Mouse (Mus musculus): ENCODE data around the gene Gm813. TPM values are rescaled to one million over a fixed set of nuclear protein-coding genes. Genes with fewer than 3 reads are reported as not detected.
A peak's percentile ranks its signal among the peaks of the same experiment; 100 is the strongest.
"Not testable (repeated sequence)": the region's sequence is repeated elsewhere in the genome, so short reads cannot be mapped to it uniquely, and the experiment has no call there.

Gm813 gene
- polyA plus RNA-seq (2015; fragmentation: Nextera tagmentation; extraction: Ambion mirVana), result not detected in 2 replicates

GRCm38 (mm10) chr16:58616878-58617277 is at the start of gene Gm813:
Gene Gm813, minus strand, starts transcription at chr16:58616978.
- Histone ChIP-seq H3K9me3 (ENCODE audit: low read length) (no peaks in the 10 kb centered on the region), H3K27ac (ENCODE audit: low read length) (no peak within 1 kb of the TSS), H3K9ac (replicated peaks; ENCODE audit: low read depth) (no peak within 1 kb of the TSS), H3K27me3 (replicated peaks; ENCODE audit: insufficient read depth, low read length) (no peaks in the 10 kb centered on the region), H3K4me1 (ENCODE audit: insufficient read depth, low read depth, low read length) (no peaks in the 10 kb centered on the region), H3K36me3 (ENCODE audit: insufficient read depth, low read length) (no peaks in the 10 kb centered on the region), H3K4me3 (ENCODE audit: low read depth, low read length) (no peak within 1 kb of the TSS), H3K4me2 (replicated peaks; ENCODE audit: low read depth, low read length) (no peak within 1 kb of the TSS)
- WGBS, result 81% methylated on average over 6 of the region's 6 CpGs
- ATAC-seq (no peak), DNase-seq (ENCODE audit: low spot score) (no peak)
- TF ChIP-seq CTCF (IDR thresholded peaks at IDR 0.05) (no peak), EP300 (IDR thresholded peaks at IDR 0.05) (no peak)

DNA sequence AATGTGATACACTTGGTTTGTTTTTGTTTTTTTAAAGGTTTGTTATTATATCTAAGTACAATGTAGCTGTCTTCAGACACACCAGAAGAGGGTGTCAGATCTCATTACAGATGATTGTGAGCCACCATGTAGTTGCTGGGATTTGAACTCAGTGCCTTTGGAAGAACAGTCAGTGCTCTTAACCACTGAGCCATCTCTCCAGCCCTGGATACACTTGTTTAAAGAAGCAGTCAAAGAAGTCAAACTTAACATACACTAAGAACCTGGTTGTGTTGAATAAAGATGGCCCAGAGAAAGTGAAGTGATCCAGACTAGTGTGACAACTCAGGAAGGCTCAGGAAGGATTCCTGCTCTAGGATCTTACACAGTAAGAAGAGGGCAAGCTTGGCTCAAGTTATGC is 48.4 kb upstream of the Gm813 start:
- ATAC-seq, result not testable (repeated sequence)

DNA sequence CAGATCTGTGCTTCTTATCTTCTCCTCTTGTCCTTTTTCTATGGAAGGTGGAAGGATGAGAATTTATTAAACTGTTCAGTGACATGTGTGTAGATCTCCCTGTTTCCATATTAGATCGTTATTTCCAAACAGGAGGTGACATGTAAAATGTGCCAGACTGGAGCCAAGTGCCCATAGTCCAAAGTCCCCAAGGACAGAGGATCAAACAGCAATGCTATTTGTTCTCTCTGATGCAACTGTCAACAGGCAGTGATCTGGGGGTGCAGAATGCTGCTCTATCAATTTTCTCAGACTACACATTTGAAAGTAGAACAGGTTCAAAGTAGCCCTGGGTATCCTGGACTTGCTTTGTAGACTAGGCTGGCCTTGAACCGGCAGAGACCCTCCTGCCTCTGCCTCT is 47.0 kb upstream of the Gm813 start:
- no peaks in the 10 kb centered on the region for H3K4me1 ChIP-seq (ENCODE audit: insufficient read depth, low read depth, low read length)
- no peaks in the 10 kb centered on the region for H3K9me3 ChIP-seq (ENCODE audit: low read length)
- WGBS, result 80% methylated on average over 2 of the region's 2 CpGs
- ATAC-seq (no peak), DNase-seq (ENCODE audit: low spot score) (no peak)
- TF ChIP-seq EP300 (IDR thresholded peaks at IDR 0.05), result no peak
- TF ChIP-seq CTCF (IDR thresholded peaks at IDR 0.05), result no peak
- no peaks in the 10 kb centered on the region for H3K36me3 ChIP-seq (ENCODE audit: insufficient read depth, low read length)
- no peaks in the 10 kb centered on the region for H3K27me3 ChIP-seq (replicated peaks; ENCODE audit: insufficient read depth, low read length)
- H3K4me3 ChIP-seq (ENCODE audit: low read depth, low read length), result no peak overlapping the region
- H3K9ac ChIP-seq (replicated peaks; ENCODE audit: low read depth), result no peak overlapping the region
- no peak overlapping the region for H3K4me2 ChIP-seq (replicated peaks; ENCODE audit: low read depth, low read length)
- no peak overlapping the region for H3K27ac ChIP-seq (ENCODE audit: low read length)

More for the DNA sequence above, 48.4 kb upstream of the Gm813 start:
- not testable (repeated sequence) for H3K9me3 ChIP-seq (ENCODE audit: low read length); H3K4me1 ChIP-seq (ENCODE audit: insufficient read depth, low read depth, low read length); DNase-seq (ENCODE audit: low spot score); H3K4me2 ChIP-seq (replicated peaks; ENCODE audit: low read depth, low read length); H3K27ac ChIP-seq (ENCODE audit: low read length); H3K27me3 ChIP-seq (replicated peaks; ENCODE audit: insufficient read depth, low read length); H3K9ac ChIP-seq (replicated peaks; ENCODE audit: low read depth); H3K36me3 ChIP-seq (ENCODE audit: insufficient read depth, low read length); H3K4me3 ChIP-seq (ENCODE audit: low read depth, low read length)

DNA sequence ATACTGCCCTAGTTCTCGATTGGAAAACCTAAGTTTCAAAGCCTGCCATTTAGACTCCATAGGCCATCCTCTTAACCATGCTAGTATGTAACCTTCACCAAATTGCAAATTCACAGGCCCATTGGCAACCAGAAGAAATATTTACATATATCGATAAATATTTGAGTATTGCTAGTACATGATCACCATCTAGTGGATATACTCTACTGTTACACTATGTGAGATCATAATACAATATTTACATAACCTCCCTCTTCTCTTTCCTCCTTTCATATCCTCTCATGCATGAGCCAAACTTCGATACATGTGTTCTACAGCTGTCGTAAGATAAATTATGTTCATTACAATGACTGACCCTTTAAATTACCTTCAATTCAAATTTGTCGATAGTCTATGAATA is 46.2 kb upstream of the Gm813 start:
- ATAC-seq, result no peak

GRCm38 (mm10) chr16:58662287-58662791 is 45.6 kb upstream of the Gm813 start:
- Histone ChIP-seq H3K9me3 (ENCODE audit: low read length) (no peaks in the 10 kb centered on the region), H3K27ac (ENCODE audit: low read length) (no peak overlapping the region), H3K4me3 (ENCODE audit: low read depth, low read length) (no peak overlapping the region), H3K4me1 (ENCODE audit: insufficient read depth, low read depth, low read length) (no peaks in the 10 kb centered on the region), H3K27me3 (replicated peaks; ENCODE audit: insufficient read depth, low read length) (no peaks in the 10 kb centered on the region), H3K36me3 (ENCODE audit: insufficient read depth, low read length) (no peaks in the 10 kb centered on the region), H3K9ac (replicated peaks; ENCODE audit: low read depth) (no peak overlapping the region), H3K4me2 (replicated peaks; ENCODE audit: low read depth, low read length) (no peak overlapping the region)
- no peak for ATAC-seq
- no peak for DNase-seq (ENCODE audit: low spot score)
- no peak for TF ChIP-seq CTCF (IDR thresholded peaks at IDR 0.05)
- TF ChIP-seq EP300 (IDR thresholded peaks at IDR 0.05), result no peak

More for the DNA sequence above, 46.2 kb upstream of the Gm813 start:
- Histone ChIP-seq H3K4me3 (ENCODE audit: low read depth, low read length) (no peak overlapping the region), H3K9ac (replicated peaks; ENCODE audit: low read depth) (no peak overlapping the region), H3K4me1 (ENCODE audit: insufficient read depth, low read depth, low read length) (no peaks in the 10 kb centered on the region), H3K9me3 (ENCODE audit: low read length) (no peaks in the 10 kb centered on the region), H3K27ac (ENCODE audit: low read length) (no peak overlapping the region), H3K27me3 (replicated peaks; ENCODE audit: insufficient read depth, low read length) (no peaks in the 10 kb centered on the region), H3K36me3 (ENCODE audit: insufficient read depth, low read length) (no peaks in the 10 kb centered on the region), H3K4me2 (replicated peaks; ENCODE audit: low read depth, low read length) (no peak overlapping the region)
- DNase-seq (ENCODE audit: low spot score), result peak; percentile 72
- no peak for TF ChIP-seq EP300 (IDR thresholded peaks at IDR 0.05)
- TF ChIP-seq CTCF (IDR thresholded peaks at IDR 0.05), result peak; percentile 59
- 35% methylated on average over 5 of the region's 5 CpGs for WGBS

DNA sequence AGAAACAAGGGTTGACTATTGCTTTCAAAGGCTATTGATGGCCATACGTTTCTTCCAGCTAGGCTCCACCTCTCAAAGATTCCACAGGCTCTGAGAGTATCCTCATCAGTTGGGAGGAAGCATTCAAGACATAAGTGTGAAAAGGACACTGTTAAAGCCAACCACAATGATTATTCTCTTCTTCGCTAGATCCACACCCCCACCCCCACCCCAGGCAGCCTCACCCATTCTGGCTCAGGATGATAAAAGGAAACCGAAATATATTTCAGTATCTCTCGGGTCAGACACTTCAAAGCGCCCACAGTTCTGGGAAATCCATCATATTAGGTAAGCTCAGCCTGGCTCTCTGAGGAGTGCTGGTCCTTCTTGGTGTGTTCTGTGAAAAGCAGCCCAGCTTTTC is 45.0 kb upstream of the Gm813 start:
- DNase-seq (ENCODE audit: low spot score) (no peak), ATAC-seq (no peak)
- Histone ChIP-seq H3K4me3 (ENCODE audit: low read depth, low read length) (no peak overlapping the region), H3K9ac (replicated peaks; ENCODE audit: low read depth) (no peak overlapping the region), H3K4me1 (ENCODE audit: insufficient read depth, low read depth, low read length) (no peaks in the 10 kb centered on the region), H3K4me2 (replicated peaks; ENCODE audit: low read depth, low read length) (no peak overlapping the region), H3K36me3 (ENCODE audit: insufficient read depth, low read length) (no peaks in the 10 kb centered on the region), H3K9me3 (ENCODE audit: low read length) (no peaks in the 10 kb centered on the region), H3K27me3 (replicated peaks; ENCODE audit: insufficient read depth, low read length) (no peaks in the 10 kb centered on the region), H3K27ac (ENCODE audit: low read length) (no peak overlapping the region)
- TF ChIP-seq EP300 (IDR thresholded peaks at IDR 0.05) (no peak), CTCF (IDR thresholded peaks at IDR 0.05) (no peak)
- 55% methylated on average over 5 of the region's 5 CpGs for whole genome bisulfite sequencing

DNA sequence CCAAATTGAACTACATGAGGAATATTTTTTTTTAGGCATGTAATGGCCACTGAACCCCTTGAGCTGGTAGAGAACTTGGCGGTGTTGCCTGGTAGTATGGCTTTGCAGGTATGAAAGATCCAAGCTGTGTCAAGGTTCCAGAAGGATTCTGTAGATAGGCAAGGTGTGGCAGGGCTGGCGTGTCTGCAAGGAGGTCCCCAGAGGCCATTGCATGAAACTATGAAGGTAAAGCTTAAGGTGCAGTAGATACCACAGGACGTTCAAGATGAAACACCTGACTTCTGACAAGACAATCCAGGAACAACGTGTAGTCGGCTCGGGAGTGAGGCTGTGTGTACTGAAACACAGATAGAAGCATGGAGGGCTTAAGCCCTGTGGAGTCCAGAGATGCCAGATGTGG is 41.9 kb upstream of the Gm813 start:
- ATAC-seq, result no peak
- no peak overlapping the region for H3K4me2 ChIP-seq (replicated peaks; ENCODE audit: low read depth, low read length)
- no peak for TF ChIP-seq EP300 (IDR thresholded peaks at IDR 0.05)
- no peaks in the 10 kb centered on the region for H3K9me3 ChIP-seq (ENCODE audit: low read length)
- WGBS, result 87% methylated on average over 6 of the region's 6 CpGs
- no peaks in the 10 kb centered on the region for H3K27me3 ChIP-seq (replicated peaks; ENCODE audit: insufficient read depth, low read length)
- no peak overlapping the region for H3K9ac ChIP-seq (replicated peaks; ENCODE audit: low read depth)
- no peaks in the 10 kb centered on the region for H3K4me1 ChIP-seq (ENCODE audit: insufficient read depth, low read depth, low read length)
- H3K27ac ChIP-seq (ENCODE audit: low read length), result no peak overlapping the region
- no peaks in the 10 kb centered on the region for H3K36me3 ChIP-seq (ENCODE audit: insufficient read depth, low read length)
- no peak for DNase-seq (ENCODE audit: low spot score)
- no peak overlapping the region for H3K4me3 ChIP-seq (ENCODE audit: low read depth, low read length)
